Mouse (Mus musculus) hindbrain, embryonic 12.5 days (tissue): ENCODE measurements around the gene Cptp. TPM values are rescaled to one million over a fixed set of nuclear protein-coding genes. Genes with fewer than 3 reads are reported as not detected.

Experiments
- ATAC-seq: fragments of 200-750 bp; cut with Nextera tagmentation; 2 replicates; pipeline ENCODE4 v1.8.0; 2017; ENCODE audit warnings: moderate TSS enrichment; ENCODE audit not compliant: low FRiP score
- H3K27ac ChIP-seq: fragments of 300-500 bp; sonication (generic); 2 replicates; pipeline ENCODE4 v1.5.1; 2016; ENCODE audit warnings: mild to moderate bottlenecking
- H3K27me3 ChIP-seq: fragments of 300-500 bp; sonication (generic); 2 replicates; pipeline ENCODE4 v1.6.1; 2016; ENCODE audit warnings: mild to moderate bottlenecking
- H3K36me3 ChIP-seq: fragments of 300-500 bp; sonication (generic); 2 replicates; pipeline ENCODE4 v1.6.1; 2016; ENCODE audit warnings: mild to moderate bottlenecking
- H3K4me1 ChIP-seq: fragments of 300-500 bp; sonication (generic); 2 replicates; pipeline ENCODE4 v1.6.1; 2016
- H3K4me2 ChIP-seq: fragments of 300-500 bp; sonication (generic); replicated peaks from 2 replicates; pipeline ENCODE4 v1.6.1; 2016; ENCODE audit warnings: mild to moderate bottlenecking
- H3K4me3 ChIP-seq: fragments of 300-500 bp; sonication (generic); 2 replicates; pipeline ENCODE4 v1.5.1; 2016; ENCODE audit warnings: mild to moderate bottlenecking
- H3K9ac ChIP-seq: fragments of 300-500 bp; sonication (generic); 2 replicates; pipeline ENCODE4 v1.6.1; 2016; ENCODE audit warnings: mild to moderate bottlenecking, moderate library complexity
- H3K9me3 ChIP-seq: fragments of 300-500 bp; sonication (generic); replicated peaks from 2 replicates; pipeline ENCODE4 v1.6.1; 2016; ENCODE audit warnings: mild to moderate bottlenecking
- WGBS: fragments of 180-500 bp; shearing (Covaris S2); methylation state at CpG from one replicate; pipeline ENCODE4 v1.1.7; 2016; 5-methylcytosine and 5-hydroxymethylcytosine counted together
- polyA plus RNA-seq: library from polyadenylated mRNA; unstranded; fragments of >200 nt; fragmentation: Nextera tagmentation; extraction: Ambion mirVana; gene quantifications from 2 replicates; pipeline ENCODE4 v1.2.1, GENCODE M21; 2016

Cptp gene
- polyA plus RNA-seq, 1 experiment from 2014 or later, result 18.5 TPM

- peaks cover 47% of the 10 kb centered on the region for H3K36me3 ChIP-seq
- H3K4me2 ChIP-seq, result peak overlapping the region; percentile 98; the same call in 1 of the 2 replicates
- no peak overlapping the region for H3K9ac ChIP-seq
- 96% methylated on average over 4 of the region's 4 CpGs for WGBS
- H3K4me1 ChIP-seq, result peaks cover 33% of the 10 kb centered on the region
- H3K27me3 ChIP-seq, result no peaks in the 10 kb centered on the region
- H3K27ac ChIP-seq, result no peak overlapping the region
- no peak overlapping the region for H3K4me3 ChIP-seq
- ATAC-seq, result no peak
- no peaks in the 10 kb centered on the region for H3K9me3 ChIP-seq
Measured at GRCm38 (mm10) chr4:155895826-155896225, 26.6 kb upstream of the Cptp start.

DNA sequence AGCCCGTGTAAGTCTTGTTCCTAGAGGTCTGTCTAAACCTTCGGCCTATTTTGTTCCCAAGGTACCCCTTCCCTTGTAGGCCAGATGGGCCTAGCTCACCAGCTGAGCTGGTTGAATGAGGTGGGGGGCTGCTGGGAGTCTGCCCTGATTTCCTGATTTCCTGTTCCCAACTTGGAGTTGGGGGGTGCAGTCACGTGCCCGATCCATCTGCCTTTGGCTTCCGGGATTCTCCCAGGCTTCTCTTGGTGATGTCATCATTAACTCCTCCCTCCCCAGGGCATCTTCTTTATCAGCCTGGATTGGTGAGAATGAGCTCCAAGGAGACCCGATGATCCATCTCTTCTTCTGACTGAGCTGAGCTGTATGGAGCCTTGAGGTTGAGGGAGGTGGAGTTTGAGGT lies 26.0 kb upstream of the Cptp start:
- peak overlapping the region; percentile 54; the same call in 1 of the 2 replicates for H3K9ac ChIP-seq
- H3K27ac ChIP-seq, result peak overlapping the region; percentile 35; the same call in 1 of the 2 replicates
- ATAC-seq, result no peak
- H3K36me3 ChIP-seq, result peaks cover 41% of the 10 kb centered on the region
- H3K9me3 ChIP-seq, result no peaks in the 10 kb centered on the region
- H3K27me3 ChIP-seq, result no peaks in the 10 kb centered on the region
- H3K4me1 ChIP-seq, result peaks cover 39% of the 10 kb centered on the region
- peak overlapping the region; percentile 98 for H3K4me2 ChIP-seq
- WGBS, result 45% methylated on average over 6 of the region's 6 CpGs
- H3K4me3 ChIP-seq, result peak overlapping the region; percentile 95

GRCm38 (mm10) chr4:155894311-155894881 lies 25.2 kb upstream of the Cptp start:
- Histone ChIP-seq H3K27ac (peak overlapping the region; percentile 35; the same call in 1 of the 2 replicates), H3K9me3 (no peaks in the 10 kb centered on the region), H3K4me2 (peak overlapping the region; percentile 98), H3K36me3 (peaks cover 33% of the 10 kb centered on the region), H3K27me3 (no peaks in the 10 kb centered on the region), H3K9ac (peak overlapping the region; percentile 54), H3K4me3 (peak overlapping the region; percentile 95), H3K4me1 (peaks cover 40% of the 10 kb centered on the region)
- ATAC-seq, result no peak
- 39% methylated on average over 8 of the region's 8 CpGs for WGBS

DNA sequence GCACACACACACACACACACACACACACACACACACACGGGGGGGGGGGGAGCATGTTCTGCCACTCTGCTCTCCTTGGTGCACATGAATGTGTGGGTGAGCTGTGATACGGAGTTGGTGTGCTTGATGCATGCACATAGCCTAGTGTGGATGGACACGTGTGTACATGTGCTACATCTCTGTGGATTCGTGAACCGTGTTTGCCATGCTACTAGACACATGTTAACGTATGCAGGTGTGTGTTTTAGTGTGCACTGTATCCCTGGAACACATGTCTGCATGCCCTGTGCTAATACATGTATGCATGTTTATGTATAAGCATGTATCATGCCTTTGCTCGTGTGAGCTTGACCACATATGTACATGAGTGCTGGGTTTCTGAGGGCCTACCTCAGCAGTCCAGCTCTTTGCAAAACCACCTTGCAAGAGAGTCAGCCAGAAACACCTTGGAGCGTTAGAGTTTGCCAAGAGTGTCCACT lies 24.0 kb upstream of the Cptp start:
- H3K9ac ChIP-seq, result peak overlapping the region; percentile 96
- no peaks in the 10 kb centered on the region for H3K27me3 ChIP-seq
- peak overlapping the region; percentile 98 for H3K4me2 ChIP-seq
- no peaks in the 10 kb centered on the region for H3K9me3 ChIP-seq
- H3K27ac ChIP-seq, result no peak overlapping the region
- H3K4me3 ChIP-seq, result peak overlapping the region; percentile 95
- peaks cover 31% of the 10 kb centered on the region for H3K36me3 ChIP-seq
- 73% methylated on average over 8 of the region's 8 CpGs for WGBS
- H3K4me1 ChIP-seq, result peaks cover 40% of the 10 kb centered on the region
- ATAC-seq, result no peak

DNA sequence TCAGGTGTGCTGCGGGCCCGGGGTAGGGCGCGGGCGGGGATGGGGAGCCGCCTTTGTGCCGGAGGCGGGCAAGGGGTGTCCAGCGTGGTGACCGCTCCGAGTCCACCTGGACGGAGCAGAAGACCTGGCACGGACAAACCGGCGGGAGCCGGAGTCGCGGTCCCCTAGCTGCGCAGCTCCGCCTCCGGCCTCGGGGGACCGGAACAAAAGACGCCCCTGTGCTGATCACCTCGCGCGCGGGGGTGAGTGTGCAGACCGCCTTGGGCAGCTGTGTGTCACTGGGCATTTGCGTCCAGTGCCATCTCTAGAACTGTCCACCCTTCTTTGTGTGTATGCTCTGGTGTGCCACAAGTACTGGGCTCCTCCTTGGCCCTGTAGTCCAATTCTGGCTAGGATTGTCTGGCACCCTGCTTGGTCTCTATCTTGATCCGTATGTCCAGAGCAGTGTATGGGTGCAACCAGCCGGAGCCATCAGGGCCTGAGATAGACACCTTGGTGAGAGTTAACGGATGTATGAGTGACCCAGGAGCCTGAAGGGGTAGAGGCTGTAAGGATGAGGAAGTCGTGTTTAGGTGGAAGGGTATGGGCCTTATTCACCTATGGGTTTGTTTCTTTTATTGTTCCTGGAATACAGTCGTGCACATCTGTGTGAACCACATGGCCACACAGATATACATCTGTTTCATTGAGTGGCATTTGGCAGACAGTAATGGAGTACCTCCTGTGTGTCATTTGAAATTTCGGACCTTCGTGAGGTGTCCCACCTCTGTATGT lies 23.4 kb upstream of the Cptp start:
- H3K36me3 ChIP-seq, result peaks cover 33% of the 10 kb centered on the region
- peak overlapping the region; percentile 95 for H3K4me3 ChIP-seq
- H3K27ac ChIP-seq, result peak overlapping the region; percentile 99
- H3K9me3 ChIP-seq, result no peaks in the 10 kb centered on the region
- 4% methylated on average over 37 of the region's 37 CpGs for WGBS
- no peaks in the 10 kb centered on the region for H3K27me3 ChIP-seq
- H3K4me2 ChIP-seq, result peak overlapping the region; percentile 98
- peak; percentile 58 for ATAC-seq
- H3K9ac ChIP-seq, result peak overlapping the region; percentile 96
- peaks cover 40% of the 10 kb centered on the region for H3K4me1 ChIP-seq

- Histone ChIP-seq H3K4me2 (peak overlapping the region; percentile 98), H3K4me1 (peaks cover 40% of the 10 kb centered on the region), H3K9ac (peak overlapping the region; percentile 96), H3K27me3 (no peaks in the 10 kb centered on the region), H3K27ac (peak overlapping the region; percentile 99), H3K4me3 (peak overlapping the region; percentile 95), H3K9me3 (no peaks in the 10 kb centered on the region), H3K36me3 (peaks cover 36% of the 10 kb centered on the region)
- WGBS, result under 1% methylated on average over 50 of the region's 56 CpGs
- peak; percentile 91 for ATAC-seq
Measured at GRCm38 (mm10) chr4:155892017-155892416, 22.8 kb upstream of the Cptp start.

- ATAC-seq, result peak; percentile 88
Measured at GRCm38 (mm10) chr4:155891551-155892001, 22.3 kb upstream of the Cptp start, which contains the start of the genes Pusl1 and Acap3. Pusl1 (minus strand) TSS chr4:155891781. Acap3 (plus strand) TSS chr4:155891822.

DNA sequence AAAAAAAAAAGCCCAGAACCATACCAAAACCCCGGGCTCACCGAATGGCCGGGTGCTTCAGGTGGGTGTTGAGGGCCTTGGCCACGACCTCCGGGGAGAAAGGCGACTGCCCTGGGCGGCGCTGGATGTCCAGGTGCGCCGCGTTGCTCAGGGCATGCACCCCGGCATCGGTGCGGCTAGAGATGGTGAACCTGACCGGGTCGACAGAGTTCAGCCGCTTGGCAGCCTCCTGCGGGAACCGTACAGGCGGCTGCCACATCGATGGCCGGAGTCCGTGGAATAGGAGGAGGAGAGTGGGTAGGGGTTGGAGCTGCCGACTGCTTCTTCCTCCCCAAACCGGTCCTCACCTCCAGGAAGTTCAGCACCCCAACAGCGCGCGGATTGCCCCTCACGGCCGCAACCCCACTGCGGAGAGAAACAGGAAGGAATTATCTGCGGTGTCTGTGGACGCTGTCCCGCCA lies 21.8 kb upstream of the Cptp start:
- Histone ChIP-seq H3K4me2 (peak overlapping the region; percentile 98), H3K4me1 (peaks cover 40% of the 10 kb centered on the region), H3K4me3 (peak overlapping the region; percentile 95), H3K27me3 (no peaks in the 10 kb centered on the region), H3K27ac (peak overlapping the region; percentile 99), H3K9ac (peak overlapping the region; percentile 96), H3K36me3 (peaks cover 36% of the 10 kb centered on the region), H3K9me3 (no peaks in the 10 kb centered on the region)
- under 1% methylated on average over 34 of the region's 34 CpGs for WGBS
- no peak; the same call in 1 of the 2 replicates for ATAC-seq

More at GRCm38 (mm10) chr4:155891551-155892001, 22.3 kb upstream of the Cptp start, which contains the start of the genes Pusl1 and Acap3:
- Histone ChIP-seq H3K36me3 (peaks cover 36% of the 10 kb centered on the region), H3K9me3 (no peaks in the 10 kb centered on the region), H3K4me3 (peak within 1 kb of the TSS; percentile 95), H3K4me1 (peaks cover 40% of the 10 kb centered on the region), H3K27me3 (no peaks in the 10 kb centered on the region), H3K9ac (peak within 1 kb of the TSS; percentile 96), H3K4me2 (peak within 1 kb of the TSS; percentile 98), H3K27ac (peak within 1 kb of the TSS; percentile 99)
- under 1% methylated on average over 52 of the region's 52 CpGs for WGBS

DNA sequence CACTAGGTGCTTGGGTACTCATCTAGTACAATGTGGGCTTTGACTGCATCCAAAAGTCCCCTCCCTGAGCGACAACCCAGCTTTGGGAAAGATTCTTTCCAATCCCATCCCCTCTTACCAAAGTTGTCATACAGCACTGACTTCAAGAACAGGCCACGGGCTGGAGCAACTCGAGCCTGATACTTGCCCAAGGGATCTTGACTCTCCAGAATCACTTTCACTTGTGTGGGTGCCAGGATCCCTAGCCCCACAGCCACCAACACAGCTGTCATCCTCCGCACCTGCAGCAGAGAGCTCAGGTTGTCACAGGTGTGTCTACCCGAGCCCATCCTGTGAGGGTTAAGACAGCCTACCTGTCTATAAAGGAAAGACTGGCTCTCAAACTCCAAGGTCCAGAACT lies 20.1 kb upstream of the Cptp start:
- Histone ChIP-seq H3K9ac (no peak overlapping the region), H3K27ac (no peak overlapping the region), H3K36me3 (peaks cover 44% of the 10 kb centered on the region), H3K4me3 (no peak overlapping the region), H3K9me3 (no peaks in the 10 kb centered on the region), H3K4me1 (peaks cover 26% of the 10 kb centered on the region), H3K4me2 (no peak overlapping the region), H3K27me3 (no peaks in the 10 kb centered on the region)
- 85% methylated on average over 5 of the region's 5 CpGs for WGBS
- ATAC-seq, result no peak

GRCm38 (mm10) chr4:155888181-155888580 lies 18.9 kb upstream of the Cptp start:
- Histone ChIP-seq H3K27ac (no peak overlapping the region), H3K4me1 (peaks cover 14% of the 10 kb centered on the region), H3K4me2 (no peak overlapping the region), H3K9ac (no peak overlapping the region), H3K4me3 (no peak overlapping the region), H3K36me3 (peaks cover 50% of the 10 kb centered on the region), H3K27me3 (no peaks in the 10 kb centered on the region), H3K9me3 (no peaks in the 10 kb centered on the region)
- ATAC-seq, result no peak
- WGBS, result 94% methylated on average over 9 of the region's 9 CpGs

DNA sequence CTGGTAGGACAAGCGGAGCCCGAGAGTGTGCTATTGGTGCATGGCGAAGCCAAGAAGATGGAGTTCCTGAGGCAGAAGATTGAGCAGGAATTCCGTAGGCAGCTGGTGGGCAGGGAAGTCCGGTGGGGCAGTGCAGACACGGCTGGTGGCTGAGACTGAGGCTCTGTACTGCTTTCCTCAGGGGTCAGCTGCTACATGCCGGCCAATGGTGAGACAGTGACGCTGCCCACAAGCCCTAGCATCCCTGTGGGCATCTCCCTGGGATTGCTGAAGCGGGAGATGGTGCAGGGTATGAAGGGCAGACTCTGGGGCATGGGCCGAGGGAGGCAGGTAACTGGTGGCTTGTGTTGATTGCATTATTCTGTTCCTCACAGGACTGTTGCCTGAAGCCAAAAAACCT lies 18.4 kb upstream of the Cptp start:
- no peak for ATAC-seq
- Histone ChIP-seq H3K4me3 (no peak overlapping the region), H3K9me3 (no peaks in the 10 kb centered on the region), H3K27me3 (no peaks in the 10 kb centered on the region), H3K9ac (no peak overlapping the region), H3K4me2 (no peak overlapping the region), H3K36me3 (peaks cover 51% of the 10 kb centered on the region), H3K4me1 (peaks cover 9% of the 10 kb centered on the region), H3K27ac (no peak overlapping the region)
- 92% methylated on average over 10 of the region's 10 CpGs for WGBS

- ATAC-seq, result no peak
- WGBS, result 94% methylated on average over 5 of the region's 5 CpGs
Measured at GRCm38 (mm10) chr4:155886330-155886729, 17.1 kb upstream of the Cptp start.

More at GRCm38 (mm10) chr4:155886330-155886729, 17.1 kb upstream of the Cptp start:
- H3K4me1 ChIP-seq, result peaks cover 9% of the 10 kb centered on the region
- H3K9ac ChIP-seq, result no peak overlapping the region
- no peaks in the 10 kb centered on the region for H3K27me3 ChIP-seq
- no peaks in the 10 kb centered on the region for H3K9me3 ChIP-seq
- H3K4me2 ChIP-seq, result no peak overlapping the region
- no peak overlapping the region for H3K27ac ChIP-seq
- no peak overlapping the region for H3K4me3 ChIP-seq
- H3K36me3 ChIP-seq, result peaks cover 55% of the 10 kb centered on the region
